Mouse (Mus musculus) kidney, adult 2 months (tissue): ENCODE measurements around the gene Arhgef15.

ENCODE experiments used
- CTCF ChIP-seq: fragments of 200-500 bp; conservative IDR thresholded peaks from 2 replicates; pipeline ENCODE4 v1.5.1; 2011; ENCODE audit warnings: low read depth, mild to moderate bottlenecking, control low read depth, low read length, moderate library complexity, mixed read lengths; ENCODE audit not compliant: insufficient read depth, insufficient read length
- POLR2A ChIP-seq: fragments of 200-500 bp; IDR thresholded peaks from one replicate; pipeline ENCODE4 v1.6.1; 2011; ENCODE audit warnings: low read depth, low read length, control low read depth

DNA sequence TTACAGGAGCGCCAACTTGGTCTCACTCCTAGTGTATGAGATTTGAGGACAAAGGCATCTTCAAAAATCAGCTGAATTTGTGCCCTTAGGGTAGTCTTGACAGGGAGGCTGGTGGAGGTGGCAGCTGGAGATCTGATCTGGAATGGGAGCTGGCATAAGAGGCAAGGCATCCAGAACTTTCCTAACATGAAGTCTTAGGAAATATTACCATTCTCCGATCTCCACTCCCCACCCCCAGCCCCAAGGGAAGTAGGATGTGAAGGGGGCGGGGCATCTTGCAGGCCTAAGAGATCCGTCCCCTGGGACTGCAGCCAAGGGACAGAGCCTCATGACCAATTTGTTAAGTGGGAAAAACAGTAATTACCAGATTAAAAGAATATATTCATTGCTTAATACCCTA lies 13.0 kb upstream of the Arhgef15 start:
- TF ChIP-seq POLR2A (no peak), CTCF (no peak)
